Mouse (Mus musculus): ENCODE results near the gene Prkca. TPM values are rescaled to one million over a fixed set of nuclear protein-coding genes. Genes with fewer than 3 reads are reported as not detected.

Prkca gene
- polyA plus RNA-seq, 1 experiment from 2014 or later, result 12.6 TPM

DNA sequence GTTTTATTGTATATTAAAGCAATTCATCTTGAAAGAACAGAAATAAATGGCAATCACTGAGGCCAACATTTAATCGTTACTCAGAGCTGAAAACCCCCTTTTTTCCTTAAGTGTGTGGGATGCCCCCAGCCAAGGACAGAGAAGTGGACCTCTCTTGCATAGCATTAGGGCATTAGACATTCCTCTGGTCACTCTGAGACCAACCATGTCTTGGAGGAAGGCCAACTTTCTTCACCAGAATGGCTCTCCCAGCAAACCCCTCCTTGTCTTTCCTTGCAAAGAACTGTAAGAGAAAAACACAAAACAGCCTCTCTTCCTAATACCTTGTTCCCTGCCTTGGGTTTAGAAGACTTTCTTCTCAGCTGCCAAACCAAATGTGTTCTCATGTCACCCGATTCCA lies 67.6 kb downstream of the Prkca start:
- Histone ChIP-seq H3K27ac (ENCODE audit: low read depth, low read length) (no peak overlapping the region), H3K4me3 (ENCODE audit: low read depth, low read length) (no peak overlapping the region), H3K9ac (replicated peaks; ENCODE audit: low read depth, low read length) (no peak overlapping the region), H3K4me1 (ENCODE audit: control insufficient read depth, insufficient read depth, low read length) (no peaks in the 10 kb centered on the region), H3K27me3 (ENCODE audit: control insufficient read depth, insufficient read depth, low read length) (no peaks in the 10 kb centered on the region), H3K4me2 (ENCODE audit: low read depth, low read length) (no peak overlapping the region), H3K36me3 (ENCODE audit: control insufficient read depth, insufficient read depth, low read length) (no peaks in the 10 kb centered on the region), H3K9me3 (ENCODE audit: control insufficient read depth, low read length) (no peaks in the 10 kb centered on the region)
- WGBS, result 72% methylated on average over 2 of the region's 2 CpGs
- ATAC-seq (ENCODE audit: low read depth), result no peak

DNA sequence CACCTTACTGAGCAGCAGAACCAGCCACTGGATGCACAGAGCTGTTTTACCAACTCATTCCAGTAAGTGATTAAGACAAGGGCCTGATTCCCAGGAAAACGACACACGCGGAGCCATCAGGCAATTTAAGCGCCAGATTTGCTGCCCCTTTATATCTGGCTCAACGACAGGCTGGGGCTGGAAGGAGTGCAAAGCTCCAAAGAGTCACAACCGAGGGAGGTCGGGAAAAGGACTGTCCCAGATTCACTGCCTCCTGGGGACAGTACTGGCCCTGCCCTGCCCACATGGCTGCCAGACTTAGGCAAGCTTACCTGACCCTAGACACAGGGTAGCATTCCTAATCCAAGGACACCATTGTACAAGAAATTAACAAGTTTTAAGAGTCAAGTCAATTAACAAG lies 69.7 kb downstream of the Prkca start:
- Histone ChIP-seq H3K27ac (ENCODE audit: low read depth, low read length) (no peak overlapping the region), H3K4me3 (ENCODE audit: low read depth, low read length) (no peak overlapping the region), H3K9ac (replicated peaks; ENCODE audit: low read depth, low read length) (no peak overlapping the region), H3K4me2 (ENCODE audit: low read depth, low read length) (no peak overlapping the region), H3K4me1 (ENCODE audit: control insufficient read depth, insufficient read depth, low read length) (peaks cover 8% of the 10 kb centered on the region), H3K27me3 (ENCODE audit: control insufficient read depth, insufficient read depth, low read length) (no peaks in the 10 kb centered on the region), H3K9me3 (ENCODE audit: control insufficient read depth, low read length) (no peaks in the 10 kb centered on the region), H3K36me3 (ENCODE audit: control insufficient read depth, insufficient read depth, low read length) (no peaks in the 10 kb centered on the region)
- 32% methylated on average over 7 of the region's 7 CpGs for WGBS
- no peak for ATAC-seq (ENCODE audit: low read depth)

DNA sequence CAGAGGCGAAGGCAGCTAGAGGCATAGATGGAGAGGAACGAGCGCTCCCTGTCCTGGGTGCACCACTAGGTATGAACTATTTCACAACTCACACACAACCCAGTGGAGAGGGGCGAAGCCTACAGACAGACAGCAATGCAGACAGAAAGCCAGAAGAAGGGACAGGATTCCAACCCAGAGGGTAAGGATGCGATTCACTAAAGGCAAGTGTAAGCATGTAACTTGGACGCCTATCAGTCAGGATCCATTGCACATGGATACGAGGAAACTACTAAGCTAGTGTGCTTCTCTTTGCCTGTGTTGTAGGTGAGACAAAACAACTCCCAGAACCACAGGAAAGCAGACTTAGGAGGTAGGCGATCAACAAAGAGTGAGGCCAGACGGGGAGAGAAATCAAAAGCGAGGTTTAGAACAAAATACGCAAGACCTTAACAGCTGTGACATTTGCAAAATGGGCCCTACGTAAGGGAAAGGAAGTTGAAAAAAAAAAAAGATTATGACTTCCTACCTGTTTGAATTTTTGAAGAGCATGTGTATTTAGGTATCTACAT lies 70.2 kb downstream of the Prkca start:
- Histone ChIP-seq H3K9me3 (ENCODE audit: control insufficient read depth, low read length) (no peaks in the 10 kb centered on the region), H3K4me3 (ENCODE audit: low read depth, low read length) (no peak overlapping the region), H3K4me2 (ENCODE audit: low read depth, low read length) (no peak overlapping the region), H3K27ac (ENCODE audit: low read depth, low read length) (no peak overlapping the region), H3K9ac (replicated peaks; ENCODE audit: low read depth, low read length) (no peak overlapping the region), H3K27me3 (ENCODE audit: control insufficient read depth, insufficient read depth, low read length) (no peaks in the 10 kb centered on the region), H3K4me1 (ENCODE audit: control insufficient read depth, insufficient read depth, low read length) (peaks cover 12% of the 10 kb centered on the region), H3K36me3 (ENCODE audit: control insufficient read depth, insufficient read depth, low read length) (no peaks in the 10 kb centered on the region)
- no peak for ATAC-seq (ENCODE audit: low read depth)
- WGBS, result 92% methylated on average over 12 of the region's 12 CpGs

DNA sequence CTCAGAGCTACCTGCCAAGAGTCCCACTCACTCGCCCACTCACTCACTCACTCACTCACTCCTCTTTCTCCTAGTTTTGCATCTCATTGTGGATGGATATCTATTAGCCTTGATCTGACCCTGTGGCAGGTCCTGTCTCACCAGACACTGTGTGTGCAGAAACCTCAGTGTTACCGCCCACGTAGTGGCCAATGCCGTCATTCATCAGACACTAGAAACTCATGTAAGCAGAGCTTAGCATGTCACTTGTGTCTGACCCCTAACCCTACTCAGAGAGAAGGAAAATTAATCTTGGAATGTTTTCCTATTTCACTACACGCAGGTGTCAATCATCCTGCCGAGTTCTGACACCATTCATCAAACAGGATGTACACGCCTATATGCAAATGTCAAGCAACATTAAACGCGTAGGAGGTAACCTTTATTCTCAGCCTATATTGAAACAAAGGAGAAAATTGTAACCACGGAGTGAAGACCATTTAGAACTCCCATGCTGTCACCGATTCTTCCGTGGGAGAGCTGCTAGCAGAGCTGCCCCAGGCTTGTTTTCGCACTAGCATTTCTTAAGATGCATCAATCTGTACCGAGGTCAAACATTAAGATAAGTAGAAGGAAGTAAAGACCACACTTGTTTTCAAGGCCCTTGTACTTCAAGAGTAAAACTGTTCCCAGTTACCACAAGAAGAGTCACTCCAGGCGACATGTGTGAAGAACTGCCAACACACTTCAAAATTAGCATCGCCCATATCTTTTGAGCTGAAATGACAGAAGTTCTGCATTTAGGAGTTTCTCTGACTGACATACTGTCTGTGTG lies 70.9 kb downstream of the Prkca start:
- WGBS, result 85% methylated on average over 16 of the region's 16 CpGs
- Histone ChIP-seq H3K9me3 (ENCODE audit: control insufficient read depth, low read length) (no peaks in the 10 kb centered on the region), H3K36me3 (ENCODE audit: control insufficient read depth, insufficient read depth, low read length) (no peaks in the 10 kb centered on the region), H3K4me2 (ENCODE audit: low read depth, low read length) (no peak overlapping the region), H3K4me1 (ENCODE audit: control insufficient read depth, insufficient read depth, low read length) (peaks cover 17% of the 10 kb centered on the region), H3K27ac (ENCODE audit: low read depth, low read length) (no peak overlapping the region), H3K27me3 (ENCODE audit: control insufficient read depth, insufficient read depth, low read length) (no peaks in the 10 kb centered on the region), H3K4me3 (ENCODE audit: low read depth, low read length) (no peak overlapping the region), H3K9ac (replicated peaks; ENCODE audit: low read depth, low read length) (no peak overlapping the region)
- no peak for ATAC-seq (ENCODE audit: low read depth)

DNA sequence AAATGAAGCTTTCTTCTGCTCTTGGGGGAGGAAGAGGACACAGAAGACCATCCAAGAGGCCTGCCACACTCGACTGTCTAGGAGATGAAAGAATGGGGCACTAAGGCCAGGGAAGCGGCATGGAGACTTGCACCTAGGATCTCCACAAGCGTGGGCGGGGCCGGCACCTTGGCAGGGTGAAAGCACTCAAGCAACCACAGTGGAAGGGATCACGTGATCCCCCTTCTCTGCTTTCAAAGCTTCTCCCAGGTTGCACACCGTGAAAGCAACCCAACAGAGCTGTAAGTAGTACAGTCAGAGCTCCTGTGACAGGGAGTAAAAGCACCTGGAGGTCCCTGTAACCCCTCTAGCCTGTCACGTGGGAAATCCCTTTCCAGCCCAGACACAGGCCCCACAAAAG lies 72.4 kb downstream of the Prkca start:
- Histone ChIP-seq H3K36me3 (ENCODE audit: control insufficient read depth, insufficient read depth, low read length) (no peaks in the 10 kb centered on the region), H3K4me1 (ENCODE audit: control insufficient read depth, insufficient read depth, low read length) (peaks cover 22% of the 10 kb centered on the region), H3K9ac (replicated peaks; ENCODE audit: low read depth, low read length) (no peak overlapping the region), H3K9me3 (ENCODE audit: control insufficient read depth, low read length) (no peaks in the 10 kb centered on the region), H3K4me3 (ENCODE audit: low read depth, low read length) (no peak overlapping the region), H3K27me3 (ENCODE audit: control insufficient read depth, insufficient read depth, low read length) (no peaks in the 10 kb centered on the region), H3K4me2 (ENCODE audit: low read depth, low read length) (no peak overlapping the region), H3K27ac (ENCODE audit: low read depth, low read length) (no peak overlapping the region)
- no peak for ATAC-seq (ENCODE audit: low read depth)
- WGBS, result 65% methylated on average over 8 of the region's 8 CpGs

DNA sequence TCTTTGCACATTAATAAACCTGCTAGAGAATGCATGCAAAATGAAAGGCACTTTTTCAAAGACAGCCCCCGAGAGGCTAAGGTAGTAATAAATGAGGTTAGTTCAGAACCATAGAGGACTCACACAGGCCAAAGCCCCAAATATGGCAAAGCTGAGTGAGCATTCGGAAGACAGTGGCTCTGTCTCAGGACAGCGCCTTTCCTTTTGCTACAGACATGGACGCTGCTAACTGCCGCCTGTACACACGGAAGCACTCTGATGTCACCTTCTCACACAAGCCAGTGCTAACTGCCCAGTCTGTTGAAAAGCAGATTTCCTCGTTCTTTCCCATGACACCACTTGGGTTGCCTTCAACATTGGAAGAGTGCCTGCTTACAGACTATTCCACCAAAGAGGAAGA lies 74.2 kb downstream of the Prkca start:
- ATAC-seq (ENCODE audit: low read depth), result no peak; the same call in 1 of the 2 replicates
- Histone ChIP-seq H3K27me3 (ENCODE audit: control insufficient read depth, insufficient read depth, low read length) (no peaks in the 10 kb centered on the region), H3K4me3 (ENCODE audit: low read depth, low read length) (no peak overlapping the region), H3K36me3 (ENCODE audit: control insufficient read depth, insufficient read depth, low read length) (no peaks in the 10 kb centered on the region), H3K9me3 (ENCODE audit: control insufficient read depth, low read length) (no peaks in the 10 kb centered on the region), H3K27ac (ENCODE audit: low read depth, low read length) (peak overlapping the region; percentile 40), H3K4me2 (ENCODE audit: low read depth, low read length) (no peak overlapping the region), H3K4me1 (ENCODE audit: control insufficient read depth, insufficient read depth, low read length) (peaks cover 22% of the 10 kb centered on the region), H3K9ac (replicated peaks; ENCODE audit: low read depth, low read length) (no peak overlapping the region)
- WGBS, result 40% methylated on average over 7 of the region's 7 CpGs

DNA sequence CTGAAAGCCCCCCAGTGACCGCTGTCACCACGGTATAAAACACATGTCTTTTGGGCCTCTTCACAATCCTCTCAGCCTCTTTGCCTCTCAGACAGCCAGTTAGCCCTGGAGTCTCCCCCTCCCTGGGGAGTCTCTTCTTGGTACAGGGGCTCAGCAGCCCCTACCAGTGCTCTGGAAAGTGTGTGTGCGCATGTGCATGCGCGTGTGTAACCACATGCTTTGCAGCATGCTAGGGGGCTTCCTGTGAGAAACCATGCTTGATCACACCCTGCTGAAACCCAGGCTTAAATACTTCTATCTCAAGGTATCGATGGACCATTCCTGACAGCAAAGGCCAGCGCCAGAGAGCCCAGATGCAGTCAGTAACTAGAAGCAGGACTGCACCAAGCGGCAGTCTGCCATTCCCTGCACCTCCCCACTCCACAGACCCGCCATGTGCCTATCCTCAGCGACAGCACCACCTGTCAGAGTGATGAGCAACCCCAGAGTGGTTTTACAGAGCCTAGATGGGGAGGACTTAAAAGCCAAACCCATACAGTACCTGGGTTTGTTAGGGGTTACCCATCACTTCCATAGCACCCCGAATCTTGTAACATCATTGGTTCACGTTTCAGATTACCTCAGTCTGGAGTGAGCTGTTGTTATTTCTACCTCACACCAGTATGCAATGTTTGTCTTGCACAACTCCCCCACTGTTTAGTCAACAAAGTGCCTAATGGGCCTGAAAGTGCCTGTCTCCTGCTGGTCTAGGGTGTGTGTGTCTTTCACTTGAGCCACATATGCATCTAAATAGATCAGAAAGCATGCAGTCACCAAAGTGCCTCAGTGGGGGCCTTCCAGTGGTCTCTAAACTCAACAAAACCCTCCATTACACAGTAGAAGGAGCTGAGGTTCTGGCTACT lies 75.1 kb downstream of the Prkca start:
- WGBS, result 44% methylated on average over 12 of the region's 12 CpGs

DNA sequence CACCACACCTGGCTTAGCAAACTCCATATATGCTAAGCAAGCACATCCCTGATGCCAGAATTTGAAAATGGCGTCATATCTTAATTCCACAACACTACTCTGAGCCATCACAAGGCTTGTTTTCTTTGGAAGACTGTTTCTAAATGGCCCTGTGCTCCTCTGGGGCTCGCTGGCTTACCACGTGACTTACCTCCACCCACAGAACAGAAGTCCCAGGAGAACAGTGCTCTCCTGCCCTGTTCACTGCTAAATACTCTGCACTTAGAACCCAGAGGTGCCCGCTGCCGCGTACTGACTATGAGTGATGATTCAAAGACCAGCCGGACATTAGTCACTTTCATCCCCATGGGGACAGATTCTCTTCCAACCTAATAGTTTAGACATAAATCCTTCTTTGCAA lies 75.9 kb downstream of the Prkca start:
- no peak overlapping the region for H3K9ac ChIP-seq (replicated peaks; ENCODE audit: low read depth, low read length)
- no peak for ATAC-seq (ENCODE audit: low read depth)
- H3K27ac ChIP-seq (ENCODE audit: low read depth, low read length), result no peak overlapping the region
- no peaks in the 10 kb centered on the region for H3K27me3 ChIP-seq (ENCODE audit: control insufficient read depth, insufficient read depth, low read length)
- no peak overlapping the region for H3K4me2 ChIP-seq (ENCODE audit: low read depth, low read length)
- no peak overlapping the region for H3K4me3 ChIP-seq (ENCODE audit: low read depth, low read length)
- 44% methylated on average over 7 of the region's 7 CpGs for WGBS
- H3K9me3 ChIP-seq (ENCODE audit: control insufficient read depth, low read length), result no peaks in the 10 kb centered on the region
- peaks cover 22% of the 10 kb centered on the region for H3K4me1 ChIP-seq (ENCODE audit: control insufficient read depth, insufficient read depth, low read length)
- no peaks in the 10 kb centered on the region for H3K36me3 ChIP-seq (ENCODE audit: control insufficient read depth, insufficient read depth, low read length)

More for the DNA sequence above, 75.1 kb downstream of the Prkca start:
- Histone ChIP-seq H3K4me3 (ENCODE audit: low read depth, low read length) (no peak overlapping the region), H3K9me3 (ENCODE audit: control insufficient read depth, low read length) (no peaks in the 10 kb centered on the region), H3K4me2 (ENCODE audit: low read depth, low read length) (no peak overlapping the region), H3K27me3 (ENCODE audit: control insufficient read depth, insufficient read depth, low read length) (no peaks in the 10 kb centered on the region), H3K36me3 (ENCODE audit: control insufficient read depth, insufficient read depth, low read length) (no peaks in the 10 kb centered on the region), H3K9ac (replicated peaks; ENCODE audit: low read depth, low read length) (no peak overlapping the region), H3K4me1 (ENCODE audit: control insufficient read depth, insufficient read depth, low read length) (peaks cover 22% of the 10 kb centered on the region), H3K27ac (ENCODE audit: low read depth, low read length) (peak overlapping the region; percentile 40)
- no peak for ATAC-seq (ENCODE audit: low read depth)

DNA sequence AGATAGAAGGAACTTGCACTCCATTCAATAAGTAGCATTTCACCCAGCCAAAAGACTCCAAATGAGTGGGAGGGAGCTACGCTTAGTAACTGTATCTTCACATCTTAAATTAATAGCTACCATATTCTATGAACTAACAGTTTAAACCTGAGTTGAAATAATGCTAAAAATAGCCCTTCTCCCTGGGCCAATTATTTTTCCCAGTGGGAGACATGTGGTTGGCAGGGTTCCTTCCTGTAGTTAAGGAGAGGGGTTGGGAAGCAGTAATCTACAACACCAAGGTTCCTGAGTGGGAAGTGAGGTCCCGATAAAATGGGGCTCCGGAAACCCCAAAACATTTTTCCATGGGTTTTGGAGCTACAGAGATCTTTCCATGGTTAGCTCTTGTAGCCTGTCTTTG lies 76.7 kb downstream of the Prkca start:
- H3K4me2 ChIP-seq (ENCODE audit: low read depth, low read length), result no peak overlapping the region
- no peaks in the 10 kb centered on the region for H3K9me3 ChIP-seq (ENCODE audit: control insufficient read depth, low read length)
- no peaks in the 10 kb centered on the region for H3K36me3 ChIP-seq (ENCODE audit: control insufficient read depth, insufficient read depth, low read length)
- H3K4me3 ChIP-seq (ENCODE audit: low read depth, low read length), result no peak overlapping the region
- H3K27ac ChIP-seq (ENCODE audit: low read depth, low read length), result no peak overlapping the region
- H3K4me1 ChIP-seq (ENCODE audit: control insufficient read depth, insufficient read depth, low read length), result peaks cover 22% of the 10 kb centered on the region
- H3K9ac ChIP-seq (replicated peaks; ENCODE audit: low read depth, low read length), result no peak overlapping the region
- WGBS, result 81% methylated on average over 3 of the region's 3 CpGs
- no peaks in the 10 kb centered on the region for H3K27me3 ChIP-seq (ENCODE audit: control insufficient read depth, insufficient read depth, low read length)
- no peak for ATAC-seq (ENCODE audit: low read depth)

Data from neural tube, embryonic 14.5 days (tissue).